9 mouse cellular contexts compared by ENCODE assay signal in the genomic region with DNA sequence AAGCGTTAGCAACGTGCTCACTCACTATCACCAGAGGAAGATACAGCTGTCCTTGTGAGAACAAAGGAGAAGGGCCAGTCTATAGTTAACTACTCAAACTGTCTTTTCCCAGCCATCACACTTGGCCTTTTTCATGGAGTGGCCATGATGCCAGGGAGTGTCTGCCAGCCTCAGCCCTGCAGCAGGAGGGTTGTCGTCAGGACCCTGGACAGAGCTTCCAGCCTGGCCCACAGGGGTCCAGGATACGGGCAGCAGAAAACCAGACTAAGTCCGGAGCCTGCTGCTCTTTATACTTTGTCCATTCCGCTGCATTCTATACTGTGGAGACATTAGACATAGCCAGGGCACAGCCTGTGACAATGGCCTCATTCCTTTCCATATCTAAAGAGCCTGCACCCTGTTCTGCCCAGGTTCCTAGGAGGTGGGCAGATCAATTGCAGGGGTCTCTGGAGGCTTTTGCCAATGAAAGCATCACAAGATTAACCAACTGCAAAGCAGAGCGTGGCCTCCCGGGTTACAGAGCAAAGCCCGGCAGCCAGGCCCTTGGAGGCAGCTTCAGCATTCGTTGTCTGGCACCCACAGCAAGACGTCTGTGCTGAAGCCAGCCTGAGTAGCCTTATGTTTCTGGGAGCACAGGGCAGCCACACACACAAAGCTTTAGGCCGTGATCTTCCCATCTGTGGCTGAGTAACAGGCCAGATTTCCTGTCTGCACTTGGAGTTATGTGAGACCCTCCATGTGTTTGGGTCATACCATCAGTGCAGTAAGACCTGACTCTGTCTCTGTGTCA.
DNase-seq lines count a peak whose midpoint lies in the region; ATAC-seq and TF ChIP-seq lines count a peak whose summit lies in the region.
"Had no signal": no experiment of that assay in that cellular context is flagged by ENCODE, and none has a peak within 500 bp of the region (broad histone marks: within the 10 kb centered on the region; RNA-seq: fewer than 3 reads in every experiment).

No protein-coding gene starts in this region.

- H3K27ac ChIP-seq in forebrain, embryonic 11.5 days (ENCODE audit: low read depth, low read length) = no peak overlapping the region
- no peak overlapping the region for H3K27ac ChIP-seq in forebrain, embryonic 12.5 days
- no peak overlapping the region for H3K27ac ChIP-seq in lung, postnatal 0 days (ENCODE audit: low read length)

- 52% methylated on average over 12 of the region's 12 CpGs for WGBS in forebrain, embryonic 11.5 days
- 53% methylated on average over 12 of the region's 12 CpGs for WGBS in forebrain, embryonic 12.5 days
- WGBS in lung, postnatal 0 days = 40% methylated on average over 12 of the region's 12 CpGs

- ATAC-seq in forebrain, embryonic 11.5 days (replicated peaks; ENCODE audit: low FRiP score) = no peak
- no peak for ATAC-seq in forebrain, embryonic 12.5 days (ENCODE audit: low FRiP score)
- no peak for ATAC-seq in lung, postnatal 0 days

- no peaks in the 10 kb centered on the region for H3K27me3 ChIP-seq in forebrain, embryonic 11.5 days (ENCODE audit: control insufficient read depth, insufficient read depth, low read length)
- H3K27me3 ChIP-seq in forebrain, embryonic 12.5 days = no peaks in the 10 kb centered on the region
- H3K27me3 ChIP-seq in lung, postnatal 0 days (replicated peaks; ENCODE audit: insufficient read depth, low read length) = no peaks in the 10 kb centered on the region

- H3K36me3 ChIP-seq in forebrain, embryonic 11.5 days (ENCODE audit: control insufficient read depth, insufficient read depth, low read length) = no peaks in the 10 kb centered on the region
- H3K36me3 ChIP-seq in forebrain, embryonic 12.5 days (replicated peaks) = no peaks in the 10 kb centered on the region
- no peaks in the 10 kb centered on the region for H3K36me3 ChIP-seq in lung, postnatal 0 days (ENCODE audit: insufficient read depth, low read length)

- DNase-seq in forebrain, embryonic 11.5 days (ENCODE audit: low spot score) = peak; percentile 72
- peak; percentile 32 for DNase-seq in lung, postnatal 0 days (ENCODE audit: low spot score)
- no peak for DNase-seq in lung, adult 18-20 months
- peak; percentile 59 to 67 for DNase-seq in cerebellum, postnatal 36 days
- DNase-seq in mesoderm, embryonic 11.5 days (ENCODE audit: low read depth, low spot score) = peak; percentile 79
- no peak for DNase-seq in spleen, postnatal 36 days (ENCODE audit: low spot score in 2 of 2)
- DNase-seq in adrenal gland, adult 8-10 months = no peak
- DNase-seq: right cerebral cortex, postnatal 14 days had no signal

- TF ChIP-seq EP300 in lung, postnatal 0 days (IDR thresholded peaks at IDR 0.05) = no peak

- no peak overlapping the region for H3K9ac ChIP-seq in forebrain, embryonic 11.5 days (ENCODE audit: low read length)
- no peak overlapping the region for H3K9ac ChIP-seq in forebrain, embryonic 12.5 days
- H3K9ac ChIP-seq in lung, postnatal 0 days (replicated peaks; ENCODE audit: low read depth) = no peak overlapping the region

- no peaks in the 10 kb centered on the region for H3K9me3 ChIP-seq in forebrain, embryonic 11.5 days (ENCODE audit: control insufficient read depth, low read length)
- no peaks in the 10 kb centered on the region for H3K9me3 ChIP-seq in forebrain, embryonic 12.5 days
- H3K9me3 ChIP-seq in lung, postnatal 0 days (ENCODE audit: low read length) = no peaks in the 10 kb centered on the region

- no peaks in the 10 kb centered on the region for H3K4me1 ChIP-seq in forebrain, embryonic 11.5 days (replicated peaks; ENCODE audit: control insufficient read depth, insufficient read depth, low read length)
- peaks cover 30% of the 10 kb centered on the region for H3K4me1 ChIP-seq in forebrain, embryonic 12.5 days
- no peaks in the 10 kb centered on the region for H3K4me1 ChIP-seq in lung, postnatal 0 days (ENCODE audit: insufficient read depth, low read depth, low read length)

- no peak for TF ChIP-seq CTCF in lung, postnatal 0 days (IDR thresholded peaks at IDR 0.05)

- no peak overlapping the region for H3K4me2 ChIP-seq in forebrain, embryonic 11.5 days (ENCODE audit: low read depth, low read length, severe bottlenecking)
- no peak overlapping the region for H3K4me2 ChIP-seq in forebrain, embryonic 12.5 days
- no peak overlapping the region for H3K4me2 ChIP-seq in lung, postnatal 0 days (replicated peaks; ENCODE audit: low read depth, low read length)

- no peak overlapping the region for H3K4me3 ChIP-seq in forebrain, embryonic 11.5 days (ENCODE audit: low read depth, low read length)
- no peak overlapping the region for H3K4me3 ChIP-seq in forebrain, embryonic 12.5 days (replicated peaks)
- no peak overlapping the region for H3K4me3 ChIP-seq in lung, postnatal 0 days (ENCODE audit: low read depth, low read length)

Comparison
In these comparisons a context has a peak if more than half of its experiments do, and no peak if none do; other contexts are left out.
1. DNase-seq: peak in forebrain, embryonic 11.5 days (single experiment), lung, postnatal 0 days (single experiment), cerebellum, postnatal 36 days (2 of 2) and mesoderm, embryonic 11.5 days (single experiment); none in lung, adult 18-20 months (0 of 2), spleen, postnatal 36 days (0 of 2) and adrenal gland, adult 8-10 months (single experiment).